Mouse (Mus musculus) cortical plate, adult 2 months (tissue): ENCODE data around the gene Gpr174. TPM values are rescaled to one million over a fixed set of nuclear protein-coding genes. Genes with fewer than 3 reads are reported as not detected.
"Not testable (repeated sequence)": the region's sequence is repeated elsewhere in the genome, so short reads cannot be mapped to it uniquely, and the experiment has no call there.

Experiments
- H3K27ac ChIP-seq: fragments of 200-500 bp; 2 replicates; pipeline ENCODE4 v1.5.1; 2012; ENCODE audit warnings: low read length, control low read depth, inconsistent platforms; ENCODE audit not compliant: insufficient read depth
- H3K4me1 ChIP-seq: fragments of 200-500 bp; 2 replicates; pipeline ENCODE4 v1.6.1; 2011; ENCODE audit warnings: low read length; ENCODE audit not compliant: control insufficient read depth, insufficient read depth
- H3K4me3 ChIP-seq: fragments of 200-500 bp; 2 replicates; pipeline ENCODE4 v1.5.1; 2011; ENCODE audit warnings: mild to moderate bottlenecking, low read length, control low read depth; ENCODE audit not compliant: insufficient read depth
- CTCF ChIP-seq: fragments of 200-500 bp; IDR thresholded peaks from 2 replicates; pipeline ENCODE4 v1.5.1; 2011; ENCODE audit warnings: mild to moderate bottlenecking, control low read depth, low read length; ENCODE audit not compliant: insufficient read depth; ENCODE audit errors: extremely low read depth
- POLR2A ChIP-seq: fragments of 200-500 bp; IDR thresholded peaks from 2 replicates; pipeline ENCODE4 v1.6.1; 2011; ENCODE audit warnings: mild to moderate bottlenecking, low read length, control low read depth; ENCODE audit not compliant: insufficient read depth; ENCODE audit errors: extremely low read depth
- polyA plus RNA-seq: library from polyadenylated mRNA; depleted of rRNA; stranded (reverse); fragments of >200 nt; gene quantifications from 2 replicates; pipeline ENCODE4 v1.2.3, GENCODE M21; 2012; rRNA removed

The Gpr174 gene
- 0.02 TPM in 1 of 2 replicates, not detected in the other for polyA plus RNA-seq

DNA sequence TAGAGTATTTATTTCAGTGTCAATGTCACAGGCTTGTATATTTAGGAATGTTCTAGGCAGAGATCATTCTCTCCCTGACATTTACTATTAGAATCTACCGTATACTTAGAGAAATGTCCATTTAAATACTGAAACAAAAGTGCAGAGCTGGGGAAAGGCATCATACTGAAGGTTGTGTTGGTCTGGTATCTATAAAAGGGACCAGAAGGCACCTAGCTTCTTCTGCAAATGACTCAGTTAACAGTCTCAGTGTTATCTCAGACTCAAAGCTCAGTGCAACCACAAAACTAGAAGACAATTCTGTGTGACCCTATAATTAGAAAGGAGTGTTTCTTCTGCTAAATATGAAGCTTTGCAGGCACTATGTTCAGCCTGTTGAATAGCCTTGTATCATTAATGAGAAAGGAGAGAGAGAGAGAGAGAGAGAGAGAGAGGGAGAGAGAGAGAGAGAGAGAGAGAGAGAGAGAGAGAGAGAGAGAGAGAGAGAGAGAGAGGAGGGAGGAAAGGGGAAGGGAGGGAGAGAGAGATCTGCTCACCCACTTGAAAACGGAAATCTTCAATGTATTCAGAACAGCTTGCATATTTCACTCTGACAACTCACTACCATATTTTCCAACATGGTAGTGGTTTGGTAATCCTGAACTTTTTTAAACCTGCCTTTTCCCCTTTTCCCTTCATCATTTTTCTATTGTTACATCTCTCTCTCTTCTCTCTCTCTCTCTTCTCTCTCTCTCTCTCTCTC lies at the start of gene Gpr174:
Gene Gpr174 (plus strand): TSS at position 393 of the 742 bp plus-strand sequence.
- Histone ChIP-seq H3K4me3 (no peak within 1 kb of the TSS), H3K4me1 (no peaks in the 10 kb centered on the region), H3K27ac (no peak within 1 kb of the TSS)
- TF ChIP-seq CTCF (no peak), POLR2A (no peak)

- TF ChIP-seq CTCF (no peak), POLR2A (no peak)
- H3K27ac ChIP-seq, result no peak overlapping the region
These were observed 38.0 kb upstream of the Gpr174 start for GRCm38 (mm10) chrX:107217577-107218090.

GRCm38 (mm10) chrX:107224846-107225245 lies 30.8 kb upstream of the Gpr174 start:
- Histone ChIP-seq H3K27ac (no peak overlapping the region), H3K4me1 (no peaks in the 10 kb centered on the region), H3K4me3 (no peak overlapping the region)
- TF ChIP-seq POLR2A, result no peak

More at GRCm38 (mm10) chrX:107217577-107218090, 38.0 kb upstream of the Gpr174 start:
- Histone ChIP-seq H3K4me1 (no peaks in the 10 kb centered on the region), H3K4me3 (no peak overlapping the region)

DNA sequence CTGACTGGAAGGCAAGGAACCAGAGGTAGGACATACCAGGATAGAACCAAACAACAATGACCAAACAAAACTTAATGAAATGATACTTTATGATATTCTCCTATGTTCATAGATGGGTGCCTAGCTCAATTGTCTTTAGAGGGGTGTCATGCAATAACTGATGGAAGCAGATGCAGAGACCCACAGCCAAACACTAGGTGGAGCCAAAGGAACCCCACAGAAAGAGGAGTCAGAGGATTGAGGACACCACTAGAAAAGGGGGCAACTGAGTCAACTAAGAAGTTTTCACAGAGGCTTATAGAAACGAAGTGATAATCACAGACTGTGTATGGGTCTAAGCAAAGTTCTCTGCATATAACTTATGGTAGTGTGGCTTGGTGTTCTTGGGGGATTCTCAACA lies 24.5 kb upstream of the Gpr174 start:
- no peak overlapping the region for H3K4me3 ChIP-seq
- H3K27ac ChIP-seq, result no peak overlapping the region
- TF ChIP-seq CTCF (no peak), POLR2A (no peak)
- no peaks in the 10 kb centered on the region for H3K4me1 ChIP-seq

- Histone ChIP-seq H3K4me1 (no peaks in the 10 kb centered on the region), H3K4me3 (no peak overlapping the region)
- TF ChIP-seq POLR2A (no peak), CTCF (no peak)
These were observed 21.0 kb upstream of the Gpr174 start for GRCm38 (mm10) chrX:107234655-107235054.

DNA sequence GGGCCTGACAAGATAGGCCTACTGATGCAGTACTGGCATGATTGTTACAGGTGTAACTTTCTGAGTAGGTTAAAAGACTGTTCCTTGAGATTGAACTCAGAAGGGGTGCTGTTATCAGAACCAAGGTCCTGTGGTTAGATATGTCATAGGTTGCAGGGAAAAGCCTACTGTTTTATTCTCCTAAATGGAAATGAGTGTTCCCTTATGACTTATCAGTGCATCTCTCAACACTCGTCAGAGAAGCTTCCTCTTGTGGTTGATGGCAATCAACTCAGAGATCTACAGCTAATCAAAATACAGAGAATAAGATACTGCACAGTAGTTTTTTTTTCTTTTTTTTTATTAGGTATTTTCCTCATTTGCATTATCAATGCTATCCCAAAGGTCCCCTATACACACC lies 19.2 kb upstream of the Gpr174 start:
- Histone ChIP-seq H3K27ac (no peak overlapping the region), H3K4me3 (no peak overlapping the region), H3K4me1 (no peaks in the 10 kb centered on the region)
- TF ChIP-seq POLR2A (no peak), CTCF (no peak)

More at GRCm38 (mm10) chrX:107234655-107235054, 21.0 kb upstream of the Gpr174 start:
- H3K27ac ChIP-seq, result no peak overlapping the region

- Histone ChIP-seq H3K27ac (no peak overlapping the region), H3K4me3 (no peak overlapping the region), H3K4me1 (no peaks in the 10 kb centered on the region)
- TF ChIP-seq CTCF (no peak), POLR2A (no peak)
These were observed 5.3 kb upstream of the Gpr174 start for GRCm38 (mm10) chrX:107250390-107250789.

DNA sequence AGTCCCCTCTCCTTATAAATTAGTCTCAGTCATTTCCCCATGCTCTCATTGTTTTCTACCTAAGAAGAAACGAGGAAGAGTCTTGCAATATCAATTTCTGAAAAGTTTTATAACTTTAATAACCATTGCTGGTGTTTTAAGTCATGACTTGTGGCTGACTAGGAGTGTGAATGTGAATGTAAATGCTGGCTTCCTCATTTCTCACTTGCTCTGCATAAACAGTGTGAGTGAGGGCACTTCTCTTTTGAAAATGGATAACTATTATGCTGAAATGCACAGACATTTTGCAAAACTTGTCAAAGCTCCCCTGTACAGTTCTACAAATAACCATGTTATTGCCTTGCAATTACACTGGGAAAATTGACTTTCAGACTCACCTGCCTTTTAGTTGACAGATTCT lies 8.9 kb downstream of the Gpr174 start:
- H3K4me1 ChIP-seq, result no peaks in the 10 kb centered on the region
- no peak for TF ChIP-seq POLR2A
- no peak for TF ChIP-seq CTCF
- H3K27ac ChIP-seq, result no peak overlapping the region
- no peak overlapping the region for H3K4me3 ChIP-seq

- H3K4me3 ChIP-seq, result no peak overlapping the region
- TF ChIP-seq POLR2A (no peak), CTCF (no peak)
- H3K4me1 ChIP-seq, result no peaks in the 10 kb centered on the region
These were observed 21.9 kb downstream of the Gpr174 start for GRCm38 (mm10) chrX:107277606-107278005.

GRCm38 (mm10) chrX:107284211-107284610 lies 28.5 kb downstream of the Gpr174 start:
- H3K4me1 ChIP-seq, result no peaks in the 10 kb centered on the region
- no peak overlapping the region for H3K4me3 ChIP-seq
- no peak overlapping the region for H3K27ac ChIP-seq
- TF ChIP-seq CTCF (no peak), POLR2A (no peak)

More at GRCm38 (mm10) chrX:107277606-107278005, 21.9 kb downstream of the Gpr174 start:
- no peak overlapping the region for H3K27ac ChIP-seq

DNA sequence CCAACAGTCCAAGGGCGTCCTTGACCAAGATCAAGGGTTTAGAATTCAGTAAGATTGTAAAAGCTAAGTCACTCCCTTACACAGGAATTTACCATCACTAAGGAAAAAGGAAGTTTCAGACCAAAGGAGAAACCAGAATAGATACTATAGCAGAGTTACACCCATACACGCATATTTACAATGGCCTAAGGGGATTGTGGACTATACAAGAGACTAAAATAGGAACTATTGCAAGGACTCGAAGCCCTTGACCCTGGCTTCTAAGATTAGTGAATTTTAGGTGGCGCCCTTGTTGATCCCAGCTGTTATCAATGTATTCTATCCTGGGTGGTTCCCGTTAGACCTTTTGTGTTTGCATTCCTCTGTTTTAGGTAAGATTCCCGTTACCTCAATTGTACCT lies 42.2 kb downstream of the Gpr174 start:
- not testable (repeated sequence) for H3K4me1 ChIP-seq, H3K4me3 ChIP-seq, H3K27ac ChIP-seq
